Mouse (Mus musculus) myocyte (in vitro differentiated cells): ENCODE data around the gene Syt2. TPM values are rescaled to one million over a fixed set of nuclear protein-coding genes. Genes with fewer than 3 reads are reported as not detected.

Source experiments
- H3K27me3 ChIP-seq: one replicate; pipeline ENCODE4 v1.6.1; 2011; ENCODE audit not compliant: control insufficient read depth, insufficient read depth, insufficient read length
- H3K36me3 ChIP-seq: one replicate; pipeline ENCODE4 v1.6.1; 2011; ENCODE audit not compliant: control insufficient read depth, insufficient read depth
- H3K4me2 ChIP-seq: one replicate; pipeline ENCODE4 v1.6.1; 2011; ENCODE audit warnings: low read depth, control low read depth
- H3K4me3 ChIP-seq: one replicate; pipeline ENCODE4 v1.5.1; 2011; ENCODE audit warnings: mild to moderate bottlenecking, control low read depth, moderate library complexity
- H3K79me2 ChIP-seq: one replicate; pipeline ENCODE4 v1.6.1; 2011; ENCODE audit not compliant: control insufficient read depth, insufficient read depth
- H3ac ChIP-seq: one replicate; pipeline ENCODE4 v1.6.1; 2011; ENCODE audit not compliant: control insufficient read depth, insufficient read length
- CEBPB ChIP-seq: IDR thresholded peaks from 2 replicates; pipeline ENCODE4 v1.6.1; 2011; ENCODE audit warnings: mild to moderate bottlenecking, moderate library complexity; ENCODE audit not compliant: poor library complexity, insufficient read depth, severe bottlenecking
- E2F4 ChIP-seq: IDR thresholded peaks from one replicate; pipeline ENCODE4 v1.6.1; 2011; ENCODE audit warnings: mild to moderate bottlenecking, control low read depth, moderate library complexity; ENCODE audit not compliant: insufficient read depth
- MAX ChIP-seq: IDR thresholded peaks from one replicate; pipeline ENCODE4 v1.6.1; 2011; ENCODE audit warnings: low read depth, mild to moderate bottlenecking, control low read depth
- MYOD1 ChIP-seq, 3 experiments: IDR thresholded peaks; one replicate each; pipeline ENCODE4 v1.6.1; 2011; ENCODE audit warnings: control low read depth in 2 of 3, low read depth in 2 of 3, mild to moderate bottlenecking in 2 of 3, moderate library complexity in 1 of 3; ENCODE audit not compliant: insufficient read length in 2 of 3, control insufficient read depth in 1 of 3
- MYOG ChIP-seq, 3 experiments: IDR thresholded peaks; one replicate each; pipeline ENCODE4 v1.6.1; 2011; ENCODE audit warnings: control low read depth in 2 of 3, low read depth in 2 of 3, mild to moderate bottlenecking in 2 of 3; ENCODE audit not compliant: insufficient read length in 2 of 3, control insufficient read depth in 1 of 3, insufficient read depth in 1 of 3
- POLR2A ChIP-seq: IDR thresholded peaks from one replicate; pipeline ENCODE4 v1.6.1; 2011; ENCODE audit warnings: low read depth, mild to moderate bottlenecking, control low read depth, moderate library complexity; ENCODE audit not compliant: insufficient read length
- POLR2AphosphoS2 ChIP-seq: IDR thresholded peaks from one replicate; pipeline ENCODE4 v1.6.1; 2011; ENCODE audit warnings: low read depth, control low read depth; ENCODE audit not compliant: insufficient read length
- REST ChIP-seq: IDR thresholded peaks from one replicate; pipeline ENCODE4 v1.6.1; 2011; ENCODE audit warnings: mild to moderate bottlenecking, control low read depth, moderate library complexity; ENCODE audit not compliant: insufficient read depth, insufficient read length
- SRF ChIP-seq: IDR thresholded peaks from one replicate; pipeline ENCODE4 v1.6.1; 2011; ENCODE audit warnings: low read depth; ENCODE audit not compliant: control insufficient read depth, insufficient read length
- TCF12 ChIP-seq: IDR thresholded peaks from one replicate; pipeline ENCODE4 v1.6.1; 2011; ENCODE audit warnings: mild to moderate bottlenecking, control low read depth; ENCODE audit not compliant: poor library complexity, insufficient read depth, severe bottlenecking
- TCF3 ChIP-seq: IDR thresholded peaks from one replicate; pipeline ENCODE4 v1.6.1; 2011; ENCODE audit warnings: low read depth, control low read depth; ENCODE audit not compliant: insufficient read length
- USF1 ChIP-seq: IDR thresholded peaks from one replicate; pipeline ENCODE4 v1.6.1; 2011; ENCODE audit warnings: low read depth, mild to moderate bottlenecking, control low read depth, moderate library complexity
- polyA plus RNA-seq: library from polyadenylated mRNA; unstranded; fragments of >200 nt; fragmentation: generic; extraction: Trizol; gene quantifications from one replicate; pipeline ENCODE4 v1.2.1, GENCODE M21; 2012; ENCODE audit warnings: missing spikeins

The Syt2 gene
- polyA plus RNA-seq, 1 experiment: 0.11 TPM

- no peaks in the 10 kb centered on the region for H3K27me3 ChIP-seq
- H3K36me3 ChIP-seq: peaks cover 47% of the 10 kb centered on the region
- no peaks in the 10 kb centered on the region for H3K79me2 ChIP-seq
- no peak overlapping the region for H3K4me3 ChIP-seq
- H3ac ChIP-seq: no peak overlapping the region
- H3K4me2 ChIP-seq: no peak overlapping the region
- TF ChIP-seq REST: no peak
- TF ChIP-seq CEBPB: no peak
Measured at GRCm38 (mm10) chr1:134629455-134629854, 17.0 kb upstream of the Syt2 start.

GRCm38 (mm10) chr1:134634296-134634695 lies 12.2 kb upstream of the Syt2 start:
- Histone ChIP-seq H3ac (no peak overlapping the region), H3K4me2 (no peak overlapping the region), H3K4me3 (no peak overlapping the region), H3K79me2 (no peaks in the 10 kb centered on the region), H3K36me3 (peaks cover 16% of the 10 kb centered on the region), H3K27me3 (no peaks in the 10 kb centered on the region)
- no peak for TF ChIP-seq POLR2AphosphoS2
- no peak for TF ChIP-seq MYOD1 (IDR thresholded peaks at IDR 0.05; ENCODE audit: control insufficient read depth in 1 of 3, insufficient read length in 2 of 3, low read depth in 2 of 3)
- TF ChIP-seq SRF: no peak
- no peak for TF ChIP-seq TCF12
- no peak for TF ChIP-seq POLR2A
- TF ChIP-seq TCF3: no peak
- no peak for TF ChIP-seq CEBPB
- TF ChIP-seq USF1: no peak
- TF ChIP-seq REST: no peak

DNA sequence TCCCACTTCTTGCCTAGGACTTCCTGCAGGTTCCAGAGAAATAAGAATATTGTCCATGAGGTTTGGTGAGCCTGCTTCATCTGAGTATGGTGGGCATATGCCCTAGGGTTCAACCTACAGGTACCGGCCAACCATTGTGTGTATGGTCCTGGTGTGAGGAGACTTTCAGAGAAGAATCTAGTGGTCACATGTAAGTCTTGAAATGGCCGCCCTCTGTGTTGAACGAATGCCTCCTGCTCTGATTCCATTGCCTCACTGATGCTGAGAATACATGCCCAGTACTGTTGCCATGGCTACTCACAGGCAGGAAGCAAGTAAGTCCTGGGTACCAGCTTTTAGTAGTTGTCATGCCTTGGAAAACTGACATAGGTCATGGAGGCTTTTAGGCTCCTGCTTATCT lies 10.2 kb upstream of the Syt2 start:
- Histone ChIP-seq H3K79me2 (no peaks in the 10 kb centered on the region), H3K4me3 (no peak overlapping the region), H3K4me2 (no peak overlapping the region), H3K27me3 (no peaks in the 10 kb centered on the region), H3K36me3 (peaks cover 7% of the 10 kb centered on the region), H3ac (no peak overlapping the region)
- TF ChIP-seq POLR2AphosphoS2 (peak; percentile 41), MYOG (IDR thresholded peaks at IDR 0.05; ENCODE audit: control insufficient read depth in 1 of 3, insufficient read depth in 1 of 3, insufficient read length in 2 of 3, low read depth in 2 of 3) (no peak), CEBPB (no peak), SRF (no peak), E2F4 (no peak)

DNA sequence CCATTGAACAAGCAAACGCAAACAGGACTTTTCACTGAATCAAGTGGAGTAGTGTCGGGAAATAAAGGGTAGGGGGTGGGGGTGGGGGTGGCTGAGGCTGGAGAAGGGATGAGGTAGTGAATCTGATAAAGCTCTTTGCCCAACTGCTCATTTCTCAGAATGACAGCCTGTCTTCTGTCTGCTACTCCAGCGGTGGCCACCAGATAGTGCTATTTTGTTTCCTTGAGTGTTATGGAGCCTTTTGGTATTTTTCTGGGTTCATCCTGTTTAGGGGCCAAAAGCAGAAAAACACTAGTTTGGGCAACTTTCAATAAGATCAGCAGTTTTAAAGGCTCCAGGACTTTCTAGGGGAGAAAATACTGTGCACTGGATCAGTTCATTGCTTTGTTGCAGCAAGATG lies 9.8 kb upstream of the Syt2 start:
- no peak overlapping the region for H3K4me2 ChIP-seq
- TF ChIP-seq SRF (no peak), MYOG (IDR thresholded peaks at IDR 0.05; ENCODE audit: control insufficient read depth in 1 of 3, insufficient read depth in 1 of 3, insufficient read length in 2 of 3, low read depth in 2 of 3) (no peak), MYOD1 (IDR thresholded peaks at IDR 0.05; ENCODE audit: control insufficient read depth in 1 of 3, insufficient read length in 2 of 3, low read depth in 2 of 3) (no peak)
- H3K36me3 ChIP-seq: peaks cover 7% of the 10 kb centered on the region
- H3K27me3 ChIP-seq: no peaks in the 10 kb centered on the region
- H3K4me3 ChIP-seq: no peak overlapping the region
- H3K79me2 ChIP-seq: no peaks in the 10 kb centered on the region
- no peak overlapping the region for H3ac ChIP-seq

- peaks cover 4% of the 10 kb centered on the region for H3K36me3 ChIP-seq
- no peak overlapping the region for H3K4me2 ChIP-seq
- no peak overlapping the region for H3K4me3 ChIP-seq
- TF ChIP-seq TCF12 (no peak), SRF (no peak), MYOD1 (IDR thresholded peaks at IDR 0.05; ENCODE audit: control insufficient read depth in 1 of 3, insufficient read length in 2 of 3, low read depth in 2 of 3) (no peak), E2F4 (no peak), MYOG (IDR thresholded peaks at IDR 0.05; ENCODE audit: control insufficient read depth in 1 of 3, insufficient read depth in 1 of 3, insufficient read length in 2 of 3, low read depth in 2 of 3) (no peak), CEBPB (no peak), REST (no peak), MAX (no peak), POLR2AphosphoS2 (no peak), POLR2A (no peak), TCF3 (no peak), USF1 (no peak)
- no peaks in the 10 kb centered on the region for H3K27me3 ChIP-seq
- no peak overlapping the region for H3ac ChIP-seq
- H3K79me2 ChIP-seq: no peaks in the 10 kb centered on the region
Measured at GRCm38 (mm10) chr1:134638041-134638440, 8.4 kb upstream of the Syt2 start.

- Histone ChIP-seq H3K79me2 (no peaks in the 10 kb centered on the region), H3K4me2 (no peak overlapping the region), H3K27me3 (no peaks in the 10 kb centered on the region), H3K36me3 (no peaks in the 10 kb centered on the region), H3ac (no peak overlapping the region), H3K4me3 (no peak overlapping the region)
- TF ChIP-seq REST (no peak), SRF (no peak), E2F4 (no peak)
Measured at GRCm38 (mm10) chr1:134638522-134638921, 8.0 kb upstream of the Syt2 start.
